Mouse (Mus musculus): ENCODE data around the gene Tcf3. TPM values are rescaled to one million over a fixed set of nuclear protein-coding genes. Genes with fewer than 3 reads are reported as not detected.

Tcf3 gene
- total RNA-seq, 2 experiments from 2014 or later = 32.9 to 44.2 TPM

Small RNA genes within 50 kb of the gene (microRNA-seq; reads per million reads assigned to microRNA genes)
- gene Gm22721 (ENCODE audit: borderline number of aligned reads in 2 of 2) = 0 reads per million in 2 experiments

Other genes with a start within 250 kb of the Tcf3 start
- 10 to 100 TPM; 17.4 to 18.4 TPM for gene Mum1, start 207.2 kb downstream of the Tcf3 start, total RNA-seq (2021)
- gene Ndufs7, start 184.5 kb downstream of the Tcf3 start, total RNA-seq (2021) = 100 to 1,000 TPM; 294 to 370 TPM
- gene Gamt, start 172.6 kb downstream of the Tcf3 start, total RNA-seq (2021) = 100 to 1,000 TPM; 146 to 236 TPM
- 100 to 1,000 TPM in 1 of 2 experiments, 10 to 100 TPM in 1; 90.2 to 100 TPM for gene Dazap1, start 172.2 kb downstream of the Tcf3 start, total RNA-seq (2021)
- gene Rps15, start 141.2 kb downstream of the Tcf3 start, total RNA-seq (2021) = 1,000 to 10,000 TPM; 1,162 to 1,195 TPM
- gene Apc2, start 137.7 kb downstream of the Tcf3 start, total RNA-seq (2021) = 1 to 10 TPM; 1.8 to 2.0 TPM
- 10 to 100 TPM; 25.0 to 28.9 TPM for gene 2310011J03Rik, start 113.1 kb downstream of the Tcf3 start, total RNA-seq (2021)
- gene Pcsk4, start 104.1 kb downstream of the Tcf3 start, total RNA-seq (2021) = 1 to 10 TPM; 1.6 to 3.1 TPM
- 10 to 100 TPM; 10.2 to 20.8 TPM for gene Reep6, start 103.7 kb downstream of the Tcf3 start, total RNA-seq (2021)
- gene Adamtsl5, start 85.2 kb downstream of the Tcf3 start, total RNA-seq (2021) = 10 to 100 TPM in 1 of 2 experiments, 1 to 10 TPM in 1; 5.1 to 11.5 TPM
- gene Plk5, start 77.2 kb downstream of the Tcf3 start, total RNA-seq (2021) = under 1 TPM; 0.19 to 0.27 TPM
- gene Mex3d, start 46.0 kb downstream of the Tcf3 start, total RNA-seq (2021) = 10 to 100 TPM; 16.6 to 18.0 TPM
- 100 to 1,000 TPM; 137 to 157 TPM for gene Mbd3, start 34.1 kb downstream of the Tcf3 start, total RNA-seq (2021)
- 1,000 to 10,000 TPM in 1 of 2 experiments, 100 to 1,000 TPM in 1; 797 to 1,071 TPM for gene Uqcr11, start 26.8 kb downstream of the Tcf3 start, total RNA-seq (2021)
- not detected for gene Onecut3, start 61.2 kb upstream of the Tcf3 start, total RNA-seq (2021)
- 1 to 10 TPM in 1 of 2 experiments, under 1 TPM in 1; 0.80 to 1.1 TPM for gene Atp8b3, start 105.5 kb upstream of the Tcf3 start, total RNA-seq (2021)
- 10 to 100 TPM; 32.9 to 48.4 TPM for gene Rexo1, start 127.9 kb upstream of the Tcf3 start, total RNA-seq (2021)
- gene Klf16, start 143.7 kb upstream of the Tcf3 start, total RNA-seq (2021) = 10 to 100 TPM; 11.3 to 12.3 TPM
- gene Abhd17a, start 156.7 kb upstream of the Tcf3 start, total RNA-seq (2021) = 100 to 1,000 TPM in 1 of 2 experiments, 10 to 100 TPM in 1; 94.5 to 102 TPM
- 10 to 100 TPM; 49.7 to 54.4 TPM for gene Scamp4, start 169.2 kb upstream of the Tcf3 start, total RNA-seq (2021)
- 1 to 10 TPM; 1.8 to 2.1 TPM for gene Adat3, start 169.2 kb upstream of the Tcf3 start, total RNA-seq (2021)
- 1 to 10 TPM; 2.6 to 3.0 TPM for gene Gm49322, start 172.4 kb upstream of the Tcf3 start, total RNA-seq (2021)
- gene Csnk1g2, start 189.2 kb upstream of the Tcf3 start, total RNA-seq (2021) = 100 to 1,000 TPM; 134 to 140 TPM
- gene Btbd2, start 223.4 kb upstream of the Tcf3 start, total RNA-seq (2021) = 10 to 100 TPM; 51.4 to 58.5 TPM
- gene Mknk2, start 244.5 kb upstream of the Tcf3 start, total RNA-seq (2021) = 100 to 1,000 TPM; 162 to 331 TPM

Data from adrenal gland, adult 18-20 months (tissue).